Mouse (Mus musculus): ENCODE data around the gene Pus7l. TPM values are rescaled to one million over a fixed set of nuclear protein-coding genes. Genes with fewer than 3 reads are reported as not detected.
"Not testable (repeated sequence)": the region's sequence is repeated elsewhere in the genome, so short reads cannot be mapped to it uniquely, and the experiment has no call there.

The Pus7l gene
- total RNA-seq, 2 experiments from 2014 or later = 1.7 to 2.1 TPM

DNA sequence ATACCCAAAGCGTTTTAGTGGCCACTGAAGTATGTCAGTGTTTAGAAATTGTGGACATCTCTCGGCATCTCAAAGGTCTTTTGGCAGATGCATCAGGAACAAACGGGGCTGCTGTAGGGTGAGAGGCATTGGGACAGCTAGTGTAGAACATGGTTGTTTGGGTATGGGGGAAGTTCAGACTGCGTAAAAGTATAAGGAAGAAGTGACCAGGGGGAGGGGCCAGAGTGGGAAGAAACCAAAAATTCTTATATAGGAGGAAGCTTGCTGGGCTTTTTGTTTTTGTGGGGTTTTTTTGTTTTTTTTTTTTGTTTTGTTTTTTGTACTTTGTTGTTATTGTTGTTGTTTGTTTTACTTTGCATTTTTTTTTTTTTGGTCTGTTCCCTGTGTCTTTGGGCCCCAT, 1.5 kb upstream of the Pus7l start:
- DNase-seq = no peak
- intact Hi-C loops (cut with DNase I; ENCODE audit: low total_unique reads) = no loop called here

DNA sequence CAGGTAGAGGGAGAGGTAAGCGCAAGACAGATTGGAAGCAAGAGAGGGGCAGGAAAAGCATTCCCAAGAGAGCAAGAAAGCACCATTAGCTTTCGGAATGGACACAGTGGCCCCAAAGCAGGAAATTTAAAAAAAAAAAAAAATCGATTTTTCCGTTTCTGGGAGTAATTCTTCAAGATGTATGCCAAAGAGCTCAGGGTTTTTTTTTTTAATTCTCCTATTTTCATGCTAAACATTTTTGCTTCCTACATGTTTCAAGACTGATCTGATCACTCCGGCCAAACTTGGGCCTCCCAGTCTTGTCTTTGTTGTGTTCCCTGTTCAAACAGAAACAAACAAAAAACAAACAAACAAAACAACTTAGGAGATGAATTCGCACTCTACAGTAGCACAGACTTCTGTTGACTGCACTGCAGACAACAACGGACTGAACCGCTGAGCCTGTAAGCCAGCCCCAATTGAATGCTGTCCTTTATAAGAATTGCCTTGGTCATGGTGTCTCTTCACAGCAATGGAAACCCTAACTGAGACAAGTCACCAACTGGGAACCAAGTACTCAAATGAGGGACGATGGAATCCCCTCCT, 797 bp upstream of the Pus7l start:
- no peak for DNase-seq
- intact Hi-C loops (cut with DNase I; ENCODE audit: low total_unique reads) = no loop called here

DNA sequence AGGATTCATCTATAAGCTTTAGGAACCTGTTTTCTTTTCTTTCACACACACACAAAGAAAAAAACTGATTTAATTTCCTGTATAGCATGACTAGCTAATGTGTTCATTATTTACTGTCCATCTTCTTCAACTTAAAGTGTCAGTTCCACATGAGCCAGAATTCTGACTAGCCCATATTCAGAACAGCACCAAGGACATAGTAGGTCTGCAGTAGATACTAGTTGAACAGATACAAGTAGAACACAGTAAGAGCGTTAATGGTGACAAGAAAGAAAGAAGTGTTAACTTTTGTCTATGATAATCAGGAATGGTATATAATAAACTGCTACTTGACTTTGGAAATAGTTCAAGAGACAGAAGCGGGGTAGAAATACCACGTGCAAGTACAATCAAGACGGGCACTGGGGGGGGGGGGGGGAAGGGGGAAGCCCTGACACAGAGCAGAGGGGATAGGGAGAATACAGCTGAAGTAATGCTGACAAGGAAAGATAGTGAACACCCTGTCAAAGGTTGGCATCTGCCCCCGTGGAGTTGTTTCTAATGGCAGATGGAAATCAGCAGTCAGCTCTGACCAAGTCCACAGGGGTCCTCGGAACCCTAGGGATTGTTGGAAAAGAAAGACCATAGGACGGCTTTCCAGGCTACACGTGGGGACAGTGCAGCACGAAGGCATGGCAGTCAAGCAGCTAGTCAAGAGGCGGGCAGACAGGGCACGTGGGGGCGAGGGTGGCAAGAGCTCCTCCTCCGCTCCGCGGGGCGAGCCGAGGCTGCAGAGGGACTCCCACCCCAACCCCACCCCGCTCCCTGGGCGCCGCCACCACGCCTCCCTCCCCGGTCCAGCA, 559 bp downstream of the Pus7l start:
- intact Hi-C loops (cut with DNase I; ENCODE audit: low total_unique reads) = no loop called here
- no peak for DNase-seq

DNA sequence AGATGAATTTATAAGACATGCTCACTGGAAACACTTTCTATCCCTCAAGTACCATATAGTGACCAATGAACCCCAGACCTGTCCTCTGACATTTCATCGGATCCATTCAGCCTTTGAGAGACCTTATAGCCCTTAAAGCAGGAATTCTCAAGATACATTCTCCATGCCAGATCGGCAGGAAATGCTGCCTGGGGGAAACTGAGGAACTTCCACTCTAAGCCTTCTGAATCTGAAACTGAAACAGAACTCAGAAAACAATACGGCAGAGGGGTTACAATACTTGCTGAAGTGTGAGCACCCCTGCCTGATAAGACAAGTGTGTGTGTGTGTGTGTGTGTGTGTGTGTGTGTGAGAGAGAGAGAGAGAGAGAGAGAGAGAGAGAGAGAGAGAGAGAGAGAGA, 4.1 kb downstream of the Pus7l start:
- intact Hi-C loops (cut with DNase I; ENCODE audit: low total_unique reads) = no loop called here

DNA sequence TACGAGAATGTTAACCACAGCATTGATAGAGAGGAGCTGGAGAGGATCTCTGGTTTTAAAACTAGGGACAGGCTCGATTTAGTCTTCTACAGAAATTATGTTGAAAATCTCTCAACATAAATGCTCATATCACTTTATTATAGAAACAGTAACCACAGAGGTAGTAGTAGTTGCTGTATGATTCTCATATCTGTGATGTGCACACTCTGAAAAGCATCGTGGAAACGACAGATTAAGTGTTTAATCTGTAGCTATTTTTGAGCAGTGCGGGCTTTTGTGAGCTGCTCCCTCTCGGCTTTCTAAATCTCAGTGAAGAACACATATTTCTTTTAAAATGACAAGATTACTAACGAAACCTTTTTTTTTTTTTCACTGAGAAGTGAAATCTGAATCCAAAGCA, 7.8 kb downstream of the Pus7l start:
- DNase-seq = no peak
- intact Hi-C loops (cut with DNase I; ENCODE audit: low total_unique reads) = no loop called here

More for the DNA sequence above, 4.1 kb downstream of the Pus7l start:
- DNase-seq = no peak

DNA sequence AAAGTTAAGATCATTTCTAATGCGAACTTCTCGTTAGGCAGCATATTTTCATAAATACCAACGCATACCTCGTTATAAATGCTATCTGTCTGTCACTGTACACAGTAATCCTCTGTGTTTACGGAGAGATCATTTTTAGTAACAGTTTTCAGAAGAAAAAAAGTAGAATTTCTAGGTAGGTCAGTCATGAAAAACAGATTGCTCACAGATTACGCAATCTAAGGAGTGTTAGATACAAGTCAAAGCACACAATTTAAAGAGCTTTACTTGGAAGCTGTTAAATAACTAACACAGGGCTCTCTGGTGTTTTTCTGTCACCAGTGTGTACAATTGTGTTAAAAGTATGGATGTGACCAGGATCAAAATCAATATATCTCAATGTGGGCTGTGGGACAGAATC, 10.4 kb downstream of the Pus7l start:
- DNase-seq = no peak
- intact Hi-C loops (cut with DNase I; ENCODE audit: low total_unique reads) = no loop called here

- intact Hi-C loops (cut with DNase I; ENCODE audit: low total_unique reads) = no loop called here
- no peak for DNase-seq
These were observed 11.0 kb downstream of the Pus7l start for GRCm38 (mm10) chr15:94532306-94532705.

DNA sequence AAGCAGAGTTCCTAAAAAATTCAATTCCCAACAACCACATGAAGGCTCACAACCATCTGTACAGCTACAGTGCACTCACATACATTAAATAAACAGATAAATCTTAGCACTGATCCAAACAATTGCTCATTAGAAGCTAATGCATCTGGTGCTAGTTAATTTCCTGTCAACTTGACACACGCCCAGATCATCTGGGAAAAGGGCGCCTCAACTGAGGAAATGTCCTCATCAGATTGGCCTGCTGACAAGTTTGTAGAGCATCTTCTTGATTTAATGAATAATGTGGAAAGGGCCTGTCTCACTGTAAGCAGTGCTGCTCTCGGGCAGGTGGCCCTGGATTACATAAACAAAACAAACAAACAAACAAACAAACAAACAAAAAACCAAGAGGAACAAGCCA, 12.8 kb downstream of the Pus7l start:
- intact Hi-C loops (cut with DNase I; ENCODE audit: low total_unique reads) = no loop called here
- DNase-seq = no peak

DNA sequence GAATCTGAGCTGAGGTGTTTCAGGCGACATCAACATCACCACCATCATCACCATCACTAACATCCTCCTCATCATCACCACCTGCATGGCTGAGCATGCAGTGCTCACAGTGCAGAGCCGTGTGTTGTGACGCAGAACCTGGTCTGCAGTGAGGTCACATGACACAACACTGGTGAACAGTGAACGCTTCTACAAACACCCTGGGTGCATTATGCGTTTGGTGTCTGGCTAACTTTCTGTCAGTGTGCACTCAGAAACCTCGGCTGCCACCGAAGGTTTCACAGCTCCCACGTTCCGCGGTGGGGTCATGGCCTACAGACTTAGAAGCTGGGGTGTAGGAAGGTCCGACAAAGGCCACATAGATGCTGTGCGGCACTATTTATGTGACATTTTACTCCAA, 18.4 kb downstream of the Pus7l start:
- no peak for DNase-seq

GRCm38 (mm10) chr15:94523251-94523650, 20.1 kb downstream of the Pus7l start:
- DNase-seq = no peak
- intact Hi-C loops (cut with DNase I; ENCODE audit: low total_unique reads) = no loop called here

More for the DNA sequence above, 18.4 kb downstream of the Pus7l start:
- intact Hi-C loops (cut with DNase I; ENCODE audit: low total_unique reads) = no loop called here

DNA sequence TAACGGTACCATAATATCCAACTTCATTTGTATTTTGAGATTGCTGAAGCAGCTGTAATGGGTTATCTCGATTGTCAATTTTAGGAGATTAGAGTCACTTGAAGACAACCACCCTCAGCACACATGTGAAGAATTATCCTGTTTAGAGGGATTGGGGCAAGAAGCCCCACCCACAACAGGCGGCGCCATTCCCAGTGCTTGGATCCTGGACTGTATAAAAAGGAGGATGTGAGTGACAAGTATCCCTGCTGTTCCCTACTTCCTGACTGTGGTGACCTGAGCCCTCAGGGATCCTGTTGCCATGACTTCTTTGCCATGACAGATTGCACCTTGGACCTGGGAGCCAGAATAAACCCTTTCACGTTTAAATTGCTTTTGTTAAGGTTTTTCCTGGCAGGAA, 22.4 kb downstream of the Pus7l start:
- intact Hi-C loops (cut with DNase I; ENCODE audit: low total_unique reads) = loop anchor here (2.0 kb wide), 1 partner anchor 254 kb away; no protein-coding TSS in a partner anchor

GRCm38 (mm10) chr15:94520205-94520900, 23.0 kb downstream of the Pus7l start:
- intact Hi-C loops (cut with DNase I; ENCODE audit: low total_unique reads) = loop anchor here (2.0 kb wide), 1 partner anchor 254 kb away; no protein-coding TSS in a partner anchor

More for the DNA sequence above, 22.4 kb downstream of the Pus7l start:
- DNase-seq = no peak

DNA sequence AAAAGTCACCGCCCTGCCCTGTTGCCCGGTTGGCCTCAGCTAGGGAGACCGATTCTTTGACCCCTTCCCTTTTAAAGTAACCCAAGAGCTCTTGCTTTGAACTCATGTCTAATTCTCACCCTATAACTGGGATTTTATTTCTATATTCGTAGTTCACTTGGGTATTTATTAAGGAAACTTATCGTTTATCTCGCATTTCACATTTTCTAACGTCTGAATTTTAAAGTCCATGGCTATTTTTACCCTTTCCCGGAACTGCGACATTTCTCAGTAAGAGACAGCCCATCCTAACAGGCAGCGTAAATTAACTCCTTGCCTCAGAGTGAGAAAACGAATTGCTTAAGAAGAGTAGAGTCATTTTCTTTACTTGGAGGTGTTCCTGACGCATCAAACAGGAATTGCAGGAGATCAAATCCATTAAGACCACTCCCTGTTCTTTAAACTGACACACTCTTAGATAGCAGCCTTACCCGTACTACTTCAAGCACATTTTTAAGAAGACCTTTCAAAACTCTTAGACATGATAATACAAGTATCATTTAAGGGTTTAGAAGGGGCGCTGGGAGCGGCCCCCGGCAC, 25.3 kb downstream of the Pus7l start:
- intact Hi-C loops (cut with DNase I; ENCODE audit: low total_unique reads) = loop anchor here (5.0 kb wide), 1 partner anchor 176 kb away; no protein-coding TSS in a partner anchor
- no peak for DNase-seq

More at GRCm38 (mm10) chr15:94520205-94520900, 23.0 kb downstream of the Pus7l start:
- DNase-seq = no peak

- intact Hi-C loops (cut with DNase I; ENCODE audit: low total_unique reads) = no loop called here
- no peak for DNase-seq
These were observed 39.7 kb downstream of the Pus7l start for GRCm38 (mm10) chr15:94503451-94504215.

DNA sequence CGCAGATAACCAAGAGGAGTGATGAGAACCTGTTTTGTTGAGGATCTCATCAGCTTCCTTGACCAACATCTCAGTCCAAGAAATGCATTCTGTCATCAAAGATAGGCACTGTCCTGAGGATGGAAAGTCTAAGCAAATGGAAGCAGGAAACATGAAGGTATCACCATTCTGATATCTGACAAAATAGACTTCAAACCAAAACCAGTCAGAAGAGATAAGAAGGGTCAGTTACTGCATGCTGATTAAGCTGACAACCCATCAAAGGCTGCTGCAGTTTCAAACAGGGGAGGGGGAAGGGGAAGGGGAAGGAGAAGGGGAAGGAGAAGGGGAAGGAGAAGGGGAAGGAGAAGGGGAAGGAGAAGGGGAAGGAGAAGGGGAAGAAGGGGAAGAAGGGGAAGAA, 44.1 kb downstream of the Pus7l start:
- intact Hi-C loops (cut with DNase I; ENCODE audit: low total_unique reads) = no loop called here
- no peak for DNase-seq

GRCm38 (mm10) chr15:94495936-94496335, 47.4 kb downstream of the Pus7l start:
- no peak for DNase-seq
- intact Hi-C loops (cut with DNase I; ENCODE audit: low total_unique reads) = no loop called here

DNA sequence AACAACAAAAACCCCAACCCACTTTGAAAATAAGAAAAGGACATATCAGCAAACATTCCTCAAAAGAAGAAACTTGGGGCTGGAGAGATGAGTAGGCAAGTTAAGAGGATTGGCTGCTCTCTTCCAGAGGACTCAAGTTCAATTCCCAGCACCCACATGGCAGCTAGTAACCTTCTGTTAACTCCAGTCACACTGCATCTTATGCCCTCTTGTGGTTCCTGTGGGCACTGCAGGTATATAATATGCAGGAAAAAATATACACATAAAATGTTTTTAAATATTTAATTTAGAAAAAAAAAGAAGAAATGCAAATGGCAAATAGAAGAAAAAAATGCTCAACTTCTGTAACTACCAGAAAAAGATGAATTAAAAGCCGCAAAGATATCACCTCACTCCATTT, 48.9 kb downstream of the Pus7l start:
- DNase-seq = no peak
- intact Hi-C loops (cut with DNase I; ENCODE audit: low total_unique reads) = no loop called here

DNA sequence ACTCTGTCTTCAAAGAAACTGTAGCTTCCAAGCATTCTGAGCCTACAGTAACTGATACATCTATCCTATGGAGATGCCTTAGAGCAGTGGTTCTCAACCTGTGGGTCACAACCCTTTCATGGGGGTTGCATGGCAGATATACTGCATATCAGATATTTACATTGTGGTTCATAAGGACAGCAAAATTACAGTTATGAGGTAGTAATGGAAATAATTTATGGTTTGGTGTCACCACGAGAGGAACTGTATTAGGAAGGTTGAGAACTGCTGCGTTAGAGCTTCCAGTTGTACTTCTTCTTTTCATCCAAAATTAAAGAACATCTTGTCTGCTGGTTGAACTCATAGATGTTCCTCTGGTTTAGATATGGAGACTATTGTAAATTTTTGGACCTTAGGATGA, 53.9 kb downstream of the Pus7l start:
- intact Hi-C loops (cut with DNase I; ENCODE audit: low total_unique reads) = no loop called here
- no peak for DNase-seq

- intact Hi-C loops (cut with DNase I; ENCODE audit: low total_unique reads); DNase-seq: not testable (repeated sequence)
These were observed 55.3 kb downstream of the Pus7l start for GRCm38 (mm10) chr15:94488028-94488427.
